Mouse (Mus musculus): ENCODE results near the gene Ccdc28b. TPM values are rescaled to one million over a fixed set of nuclear protein-coding genes. Genes with fewer than 3 reads are reported as not detected.

The Ccdc28b gene
- total and polyA plus RNA-seq, 3 experiments, result 18.3 to 29.1 TPM; not detected in 1

DNA sequence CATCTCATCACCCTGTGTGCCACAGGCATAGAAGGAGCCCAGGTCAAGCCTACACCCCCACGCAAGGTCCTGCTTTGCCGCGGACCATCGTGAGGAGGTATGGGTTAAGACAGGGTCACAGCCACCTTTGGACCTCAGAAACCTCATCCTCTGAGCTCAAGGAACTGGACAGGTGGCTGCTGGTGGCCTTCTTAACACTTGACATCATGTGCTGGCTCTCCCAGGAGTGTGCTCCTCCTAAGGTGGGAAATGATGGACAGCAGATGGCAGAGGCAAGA is 50.7 kb downstream of the Ccdc28b start:
- Histone ChIP-seq H3K9ac (ENCODE audit: control insufficient read depth, low read depth, low read length, poor library complexity, severe bottlenecking) (no peak overlapping the region), H3K4me3 (ENCODE audit: control insufficient read depth in 1 of 2, insufficient read depth in 1 of 2, low read depth in 2 of 2, low read length in 2 of 2) (no peak overlapping the region), H3K27me3 (ENCODE audit: control insufficient read depth in 1 of 2, insufficient read depth in 2 of 2, low read length in 2 of 2) (no peaks in the 10 kb centered on the region; a peak in 1 of 4 replicates), H3K27ac (ENCODE audit: control insufficient read depth, low read depth, low read length) (no peak overlapping the region), H3K9me3 (replicated peaks; ENCODE audit: insufficient read depth, low read length) (no peaks in the 10 kb centered on the region), H3K79me2 (ENCODE audit: control insufficient read depth, insufficient read depth, low read length, poor library complexity) (no peaks in the 10 kb centered on the region), H3K36me3 (ENCODE audit: control insufficient read depth in 1 of 2, insufficient read depth in 2 of 2, low read length in 2 of 2) (peaks cover 0 to 6% of the 10 kb centered on the region in 2 experiments; a peak in 2 of 4 replicates), H3K4me1 (ENCODE audit: control insufficient read depth in 1 of 2, insufficient read depth in 2 of 2, low read length in 2 of 2) (peaks cover 0 to 12% of the 10 kb centered on the region in 2 experiments; a peak in 3 of 4 replicates)
- TF ChIP-seq CTCF (IDR thresholded peaks at IDR 0.05 in 2 of 3, conservative IDR thresholded peaks at IDR 0.05 in 1 of 3; ENCODE audit: control insufficient read depth in 1 of 3, insufficient read depth in 1 of 3, low read depth in 2 of 3, low read length in 3 of 3, poor library complexity in 1 of 3, severe bottlenecking in 1 of 3), result no peak
- no peak for TF ChIP-seq POLR2AphosphoS5 (IDR thresholded peaks at IDR 0.05; ENCODE audit: borderline replicate concordance, low read depth, low read length)
- TF ChIP-seq BHLHE40 (IDR thresholded peaks at IDR 0.05; ENCODE audit: borderline replicate concordance, low read depth, low read length), result no peak
- no peak for TF ChIP-seq E2F4 (IDR thresholded peaks at IDR 0.05; ENCODE audit: borderline replicate concordance, low read depth, low read length)
- no peak for TF ChIP-seq MEF2A (IDR thresholded peaks at IDR 0.05; ENCODE audit: extremely low read depth, insufficient replicate concordance, low read depth, low read length, poor library complexity, severe bottlenecking)
- no peak for TF ChIP-seq CHD1 (IDR thresholded peaks at IDR 0.05; ENCODE audit: low read depth, low read length)
- TF ChIP-seq MAFK (IDR thresholded peaks at IDR 0.05; ENCODE audit: borderline replicate concordance, low read depth, low read length), result no peak
- TF ChIP-seq GATA1 (IDR thresholded peaks at IDR 0.05; ENCODE audit: low read depth, low read length), result no peak
- no peak for TF ChIP-seq CHD2 (IDR thresholded peaks at IDR 0.05; ENCODE audit: low read length)
- no peak for TF ChIP-seq EP300 (IDR thresholded peaks at IDR 0.05; ENCODE audit: low read depth in 1 of 2, low read length in 2 of 2)
- TF ChIP-seq TCF12 (IDR thresholded peaks at IDR 0.05; ENCODE audit: low read depth, low read length), result no peak
- TF ChIP-seq ZNF384 (IDR thresholded peaks at IDR 0.05; ENCODE audit: low read depth, low read length), result no peak
- DNase-seq (ENCODE audit: low read depth, low spot score), result no peak

DNA sequence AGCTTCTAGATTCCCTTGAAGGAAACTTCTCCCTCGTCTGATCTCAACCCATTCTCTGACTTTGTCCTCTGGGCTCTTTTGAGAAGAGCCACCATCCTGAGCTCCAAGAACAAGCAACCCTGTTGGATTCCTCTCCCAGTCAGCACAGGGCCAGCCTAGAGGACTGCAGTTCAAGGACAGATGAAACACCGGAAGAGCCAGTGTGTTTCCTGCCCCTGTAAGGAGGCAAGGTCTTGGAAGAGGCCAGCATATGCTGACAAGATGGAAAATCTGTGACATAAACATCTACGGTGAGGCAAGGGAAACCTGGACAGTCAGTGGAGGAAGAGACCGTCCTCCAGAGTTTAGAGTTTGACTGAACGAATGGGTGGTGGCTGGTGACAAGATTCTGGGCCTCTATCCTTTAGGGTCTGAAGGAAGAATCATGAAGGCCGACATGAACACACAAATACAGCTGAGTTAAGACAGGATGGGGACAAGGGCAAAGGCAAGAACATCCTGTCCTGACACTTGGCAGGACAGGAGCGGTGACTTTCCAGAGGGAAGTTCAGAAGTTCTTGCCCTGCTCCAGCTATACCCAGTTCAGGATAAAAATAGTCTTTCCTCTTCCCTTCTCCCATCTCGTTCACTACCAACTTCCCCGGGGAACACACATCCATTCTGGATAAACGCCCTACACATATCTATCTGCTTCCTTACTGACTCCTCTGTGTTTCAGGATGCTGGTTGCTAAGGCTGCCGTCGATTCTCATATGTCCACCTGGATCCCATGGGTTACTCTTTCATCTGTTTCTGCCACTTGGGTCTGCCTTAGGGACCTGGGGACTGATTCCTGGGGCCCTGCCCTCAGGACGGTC is 51.3 kb downstream of the Ccdc28b start:
- H3K4me1 ChIP-seq (ENCODE audit: control insufficient read depth in 1 of 2, insufficient read depth in 2 of 2, low read length in 2 of 2), result peaks cover 0 to 12% of the 10 kb centered on the region in 2 experiments; a peak in 3 of 4 replicates
- no peak for TF ChIP-seq TAL1 (IDR thresholded peaks at IDR 0.05; ENCODE audit: low read length)
- no peak for TF ChIP-seq JUND (IDR thresholded peaks at IDR 0.05; ENCODE audit: low read depth, low read length)
- no peak for TF ChIP-seq E2F4 (IDR thresholded peaks at IDR 0.05; ENCODE audit: borderline replicate concordance, low read depth, low read length)
- no peak for TF ChIP-seq ETS1 (IDR thresholded peaks at IDR 0.05; ENCODE audit: low read depth, low read length)
- TF ChIP-seq POLR2AphosphoS2 (IDR thresholded peaks at IDR 0.05; ENCODE audit: low read length), result no peak
- no peak for TF ChIP-seq POLR2AphosphoS5 (IDR thresholded peaks at IDR 0.05; ENCODE audit: borderline replicate concordance, low read depth, low read length)
- TF ChIP-seq CHD2 (IDR thresholded peaks at IDR 0.05; ENCODE audit: low read length), result no peak
- TF ChIP-seq SIN3A (IDR thresholded peaks at IDR 0.05; ENCODE audit: low read length), result no peak
- no peak for TF ChIP-seq TBP (IDR thresholded peaks at IDR 0.05; ENCODE audit: low read depth, low read length)
- TF ChIP-seq ZC3H11A (IDR thresholded peaks at IDR 0.05; ENCODE audit: low read depth, low read length), result no peak
- TF ChIP-seq ZKSCAN1 (IDR thresholded peaks at IDR 0.05; ENCODE audit: low read depth, low read length), result no peak
- TF ChIP-seq EP300 (IDR thresholded peaks at IDR 0.05; ENCODE audit: low read depth in 1 of 2, low read length in 2 of 2), result no peak
- TF ChIP-seq MYC (IDR thresholded peaks at IDR 0.05; ENCODE audit: low read depth, low read length), result no peak
- TF ChIP-seq NELFE (IDR thresholded peaks at IDR 0.05; ENCODE audit: low read depth, low read length), result no peak
- TF ChIP-seq KAT2A (conservative IDR thresholded peaks at IDR 0.05; ENCODE audit: low read depth, low read length), result no peak
- TF ChIP-seq HCFC1 (IDR thresholded peaks at IDR 0.05; ENCODE audit: low read depth, low read length), result no peak
- TF ChIP-seq MAX (IDR thresholded peaks at IDR 0.05; ENCODE audit: low read length), result no peak
- TF ChIP-seq MAFK (IDR thresholded peaks at IDR 0.05; ENCODE audit: borderline replicate concordance, low read depth, low read length), result no peak
- DNase-seq (ENCODE audit: low read depth, low spot score), result no peak
- H3K79me2 ChIP-seq (ENCODE audit: control insufficient read depth, insufficient read depth, low read length, poor library complexity), result no peaks in the 10 kb centered on the region
- H3K27ac ChIP-seq (ENCODE audit: control insufficient read depth, low read depth, low read length), result no peak overlapping the region
- no peaks in the 10 kb centered on the region; a peak in 1 of 4 replicates for H3K27me3 ChIP-seq (ENCODE audit: control insufficient read depth in 1 of 2, insufficient read depth in 2 of 2, low read length in 2 of 2)
- H3K36me3 ChIP-seq (ENCODE audit: control insufficient read depth in 1 of 2, insufficient read depth in 2 of 2, low read length in 2 of 2), result peaks cover 0 to 6% of the 10 kb centered on the region in 2 experiments; a peak in 2 of 4 replicates
- H3K4me3 ChIP-seq (ENCODE audit: control insufficient read depth in 1 of 2, insufficient read depth in 1 of 2, low read depth in 2 of 2, low read length in 2 of 2), result no peak overlapping the region
- H3K9me3 ChIP-seq (replicated peaks; ENCODE audit: insufficient read depth, low read length), result no peaks in the 10 kb centered on the region
- H3K9ac ChIP-seq (ENCODE audit: control insufficient read depth, low read depth, low read length, poor library complexity, severe bottlenecking), result no peak overlapping the region

Measured in MEL (cell line).